Mouse (Mus musculus): ENCODE data around the gene Rps21. TPM values are rescaled to one million over a fixed set of nuclear protein-coding genes. Genes with fewer than 3 reads are reported as not detected.
A peak's percentile ranks its signal among the peaks of the same experiment; 100 is the strongest.

Gene Rps21
- polyA plus RNA-seq (2012; rRNA removed): 703 and 848 TPM in 2 replicates

GRCm38 (mm10) chr2:180257001-180257521 lies at the start of gene Rps21:
Rps21 (plus strand) TSS chr2:180257377.
- peak within 1 kb of the TSS; percentile 84 for H3K27ac ChIP-seq (ENCODE audit: control insufficient read depth, insufficient read depth, low read depth, low read length)
- H3K4me1 ChIP-seq (ENCODE audit: control insufficient read depth, insufficient read depth, low read length): peaks cover 10% of the 10 kb centered on the region
- H3K36me3 ChIP-seq (ENCODE audit: control insufficient read depth, insufficient read depth, low read length): no peaks in the 10 kb centered on the region; the same call in 1 of the 2 replicates
- H3K27me3 ChIP-seq (ENCODE audit: control insufficient read depth, insufficient read depth, low read length): no peaks in the 10 kb centered on the region
- TF ChIP-seq POLR2A (IDR thresholded peaks at IDR 0.05; ENCODE audit: control insufficient read depth, low read depth, low read length) (peak; percentile 99), CTCF (IDR thresholded peaks at IDR 0.05; ENCODE audit: control insufficient read depth, insufficient read depth, insufficient replicate concordance, low read depth, low read length) (no peak)
- H3K4me3 ChIP-seq (ENCODE audit: control insufficient read depth, low read depth, low read length): peak within 1 kb of the TSS; percentile 96

GRCm38 (mm10) chr2:180207840-180208239 lies 49.3 kb upstream of the Rps21 start:
- H3K4me1 ChIP-seq (ENCODE audit: control insufficient read depth, insufficient read depth, low read length): no peaks in the 10 kb centered on the region
- TF ChIP-seq POLR2A (IDR thresholded peaks at IDR 0.05; ENCODE audit: control insufficient read depth, low read depth, low read length) (no peak), CTCF (IDR thresholded peaks at IDR 0.05; ENCODE audit: control insufficient read depth, insufficient read depth, insufficient replicate concordance, low read depth, low read length) (peak; percentile 55; the same call in 1 of the 2 replicates)
- no peak overlapping the region for H3K4me3 ChIP-seq (ENCODE audit: control insufficient read depth, low read depth, low read length)

GRCm38 (mm10) chr2:180208976-180209375 lies 48.2 kb upstream of the Rps21 start:
- Histone ChIP-seq H3K27me3 (ENCODE audit: control insufficient read depth, insufficient read depth, low read length) (no peaks in the 10 kb centered on the region), H3K36me3 (ENCODE audit: control insufficient read depth, insufficient read depth, low read length) (no peaks in the 10 kb centered on the region), H3K4me1 (ENCODE audit: control insufficient read depth, insufficient read depth, low read length) (no peaks in the 10 kb centered on the region), H3K4me3 (ENCODE audit: control insufficient read depth, low read depth, low read length) (no peak overlapping the region), H3K27ac (ENCODE audit: control insufficient read depth, insufficient read depth, low read depth, low read length) (no peak overlapping the region)
- TF ChIP-seq CTCF (IDR thresholded peaks at IDR 0.05; ENCODE audit: control insufficient read depth, insufficient read depth, insufficient replicate concordance, low read depth, low read length): no peak
- no peak for TF ChIP-seq POLR2A (IDR thresholded peaks at IDR 0.05; ENCODE audit: control insufficient read depth, low read depth, low read length)

More at GRCm38 (mm10) chr2:180207840-180208239, 49.3 kb upstream of the Rps21 start:
- Histone ChIP-seq H3K27ac (ENCODE audit: control insufficient read depth, insufficient read depth, low read depth, low read length) (no peak overlapping the region), H3K36me3 (ENCODE audit: control insufficient read depth, insufficient read depth, low read length) (no peaks in the 10 kb centered on the region), H3K27me3 (ENCODE audit: control insufficient read depth, insufficient read depth, low read length) (no peaks in the 10 kb centered on the region)

GRCm38 (mm10) chr2:180212255-180212654 lies 44.9 kb upstream of the Rps21 start:
- H3K27me3 ChIP-seq (ENCODE audit: control insufficient read depth, insufficient read depth, low read length): no peaks in the 10 kb centered on the region
- no peak overlapping the region for H3K27ac ChIP-seq (ENCODE audit: control insufficient read depth, insufficient read depth, low read depth, low read length)
- H3K4me1 ChIP-seq (ENCODE audit: control insufficient read depth, insufficient read depth, low read length): peaks cover 2% of the 10 kb centered on the region; the same call in 1 of the 2 replicates
- no peak overlapping the region for H3K4me3 ChIP-seq (ENCODE audit: control insufficient read depth, low read depth, low read length)
- H3K36me3 ChIP-seq (ENCODE audit: control insufficient read depth, insufficient read depth, low read length): no peaks in the 10 kb centered on the region
- no peak for TF ChIP-seq CTCF (IDR thresholded peaks at IDR 0.05; ENCODE audit: control insufficient read depth, insufficient read depth, insufficient replicate concordance, low read depth, low read length)
- no peak for TF ChIP-seq POLR2A (IDR thresholded peaks at IDR 0.05; ENCODE audit: control insufficient read depth, low read depth, low read length)

GRCm38 (mm10) chr2:180214352-180214978 lies 42.7 kb upstream of the Rps21 start:
- no peak for TF ChIP-seq CTCF (IDR thresholded peaks at IDR 0.05; ENCODE audit: control insufficient read depth, insufficient read depth, insufficient replicate concordance, low read depth, low read length)
- no peak for TF ChIP-seq POLR2A (IDR thresholded peaks at IDR 0.05; ENCODE audit: control insufficient read depth, low read depth, low read length)
- Histone ChIP-seq H3K36me3 (ENCODE audit: control insufficient read depth, insufficient read depth, low read length) (no peaks in the 10 kb centered on the region), H3K27ac (ENCODE audit: control insufficient read depth, insufficient read depth, low read depth, low read length) (no peak overlapping the region), H3K4me3 (ENCODE audit: control insufficient read depth, low read depth, low read length) (no peak overlapping the region), H3K27me3 (ENCODE audit: control insufficient read depth, insufficient read depth, low read length) (no peaks in the 10 kb centered on the region), H3K4me1 (ENCODE audit: control insufficient read depth, insufficient read depth, low read length) (peaks cover 2% of the 10 kb centered on the region; the same call in 1 of the 2 replicates)

GRCm38 (mm10) chr2:180215011-180215461 lies 42.1 kb upstream of the Rps21 start:
- H3K27ac ChIP-seq (ENCODE audit: control insufficient read depth, insufficient read depth, low read depth, low read length): no peak overlapping the region
- H3K36me3 ChIP-seq (ENCODE audit: control insufficient read depth, insufficient read depth, low read length): no peaks in the 10 kb centered on the region
- peaks cover 2% of the 10 kb centered on the region; the same call in 1 of the 2 replicates for H3K4me1 ChIP-seq (ENCODE audit: control insufficient read depth, insufficient read depth, low read length)
- no peaks in the 10 kb centered on the region for H3K27me3 ChIP-seq (ENCODE audit: control insufficient read depth, insufficient read depth, low read length)
- TF ChIP-seq POLR2A (IDR thresholded peaks at IDR 0.05; ENCODE audit: control insufficient read depth, low read depth, low read length) (no peak), CTCF (IDR thresholded peaks at IDR 0.05; ENCODE audit: control insufficient read depth, insufficient read depth, insufficient replicate concordance, low read depth, low read length) (no peak)
- no peak overlapping the region for H3K4me3 ChIP-seq (ENCODE audit: control insufficient read depth, low read depth, low read length)

GRCm38 (mm10) chr2:180215951-180216350 lies 41.2 kb upstream of the Rps21 start:
- no peak for TF ChIP-seq CTCF (IDR thresholded peaks at IDR 0.05; ENCODE audit: control insufficient read depth, insufficient read depth, insufficient replicate concordance, low read depth, low read length)
- no peak for TF ChIP-seq POLR2A (IDR thresholded peaks at IDR 0.05; ENCODE audit: control insufficient read depth, low read depth, low read length)
- no peak overlapping the region for H3K4me3 ChIP-seq (ENCODE audit: control insufficient read depth, low read depth, low read length)
- H3K27me3 ChIP-seq (ENCODE audit: control insufficient read depth, insufficient read depth, low read length): no peaks in the 10 kb centered on the region
- H3K27ac ChIP-seq (ENCODE audit: control insufficient read depth, insufficient read depth, low read depth, low read length): no peak overlapping the region
- no peaks in the 10 kb centered on the region for H3K36me3 ChIP-seq (ENCODE audit: control insufficient read depth, insufficient read depth, low read length)
- peaks cover 2% of the 10 kb centered on the region; the same call in 1 of the 2 replicates for H3K4me1 ChIP-seq (ENCODE audit: control insufficient read depth, insufficient read depth, low read length)

All from testis, adult 2 months (tissue).